Mouse (Mus musculus): ENCODE measurements at regions not wholly inside any gene's neighbourhood (a gene's known extent, or its start where the extent isn't known, plus 50 kb on each side); places are given as distances from the start of the nearest gene placed in this dataset.
"Not testable (repeated sequence)": the region's sequence is repeated elsewhere in the genome, so short reads cannot be mapped to it uniquely, and the experiment has no call there.

GRCm38 (mm10) chrX:62969746-62970145 lies 502.0 kb downstream of the 4931400O07Rik start:
- intact Hi-C loops (cut with DNase I), result not testable (repeated sequence)

More at GRCm38 (mm10) chrX:62969746-62970145, 502.0 kb downstream of the 4931400O07Rik start:
- DNase-seq (ENCODE audit: extremely low spot score in 1 of 2, low spot score in 2 of 2), result peak in 1 of 2 experiments; percentile 5
